Mouse (Mus musculus) embryo, embryonic 9.5 days (tissue): ENCODE measurements around the gene Tlnrd1.

ENCODE experiments used
- DNase-seq: peaks from one replicate; pipeline ENCODE4 v3.0.0-alpha.2; 2017; ENCODE audit errors: extremely low spot score

Tlnrd1 gene

GRCm38 (mm10) chr7:83884921-83885532, 922 bp upstream of the Tlnrd1 start:
- no peak for DNase-seq

GRCm38 (mm10) chr7:83883276-83884020, 657 bp downstream of the Tlnrd1 start:
- no peak for DNase-seq

- DNase-seq: peak; percentile 59
Observed at GRCm38 (mm10) chr7:83882633-83883275, 1.4 kb downstream of the Tlnrd1 start.

- DNase-seq: peak; percentile 15
Observed at GRCm38 (mm10) chr7:83882150-83882632, 1.9 kb downstream of the Tlnrd1 start.

GRCm38 (mm10) chr7:83878676-83879448, 5.2 kb downstream of the Tlnrd1 start:
- DNase-seq: peak; percentile 49

GRCm38 (mm10) chr7:83877088-83877487, 7.0 kb downstream of the Tlnrd1 start:
- no peak for DNase-seq

GRCm38 (mm10) chr7:83869839-83870543, 14.1 kb downstream of the Tlnrd1 start:
- DNase-seq: no peak

- no peak for DNase-seq
Observed at GRCm38 (mm10) chr7:83868200-83868599, 15.9 kb downstream of the Tlnrd1 start.

- no peak for DNase-seq
Observed at GRCm38 (mm10) chr7:83863554-83863953, 20.6 kb downstream of the Tlnrd1 start.

- no peak for DNase-seq
Observed at GRCm38 (mm10) chr7:83859378-83860083, 24.6 kb downstream of the Tlnrd1 start.

GRCm38 (mm10) chr7:83857921-83858320, 26.2 kb downstream of the Tlnrd1 start:
- DNase-seq: no peak

- DNase-seq: no peak
Observed at GRCm38 (mm10) chr7:83857208-83857488, 27.0 kb downstream of the Tlnrd1 start.

- no peak for DNase-seq
Observed at GRCm38 (mm10) chr7:83856353-83857207, 27.5 kb downstream of the Tlnrd1 start.

GRCm38 (mm10) chr7:83855203-83855602, 28.9 kb downstream of the Tlnrd1 start:
- no peak for DNase-seq

GRCm38 (mm10) chr7:83852381-83853380, 31.4 kb downstream of the Tlnrd1 start:
- DNase-seq: no peak

GRCm38 (mm10) chr7:83851569-83852380, 32.3 kb downstream of the Tlnrd1 start:
- DNase-seq: no peak

GRCm38 (mm10) chr7:83847187-83848075, 36.7 kb downstream of the Tlnrd1 start:
- no peak for DNase-seq
